Mouse (Mus musculus) heart, adult 2 months (tissue): ENCODE data around the gene Helz. TPM values are rescaled to one million over a fixed set of nuclear protein-coding genes. Genes with fewer than 3 reads are reported as not detected.

ENCODE experiments used
- DNase-seq, 2 experiments: peaks; one replicate each; pipeline ENCODE4 v3.0.0; 2021
- H3K27ac ChIP-seq: fragments of 200-600 bp; 2 replicates; pipeline ENCODE4 v1.8.1; 2022
- H3K27me3 ChIP-seq: fragments of 200-500 bp; 2 replicates; pipeline ENCODE4 v1.6.1; 2012; ENCODE audit warnings: mild to moderate bottlenecking, low read length, inconsistent platforms, mixed read lengths; ENCODE audit not compliant: control insufficient read depth, insufficient read depth
- H3K36me3 ChIP-seq: fragments of 200-500 bp; 2 replicates; pipeline ENCODE4 v1.6.1; 2012; ENCODE audit warnings: low read length, inconsistent platforms; ENCODE audit not compliant: control insufficient read depth, insufficient read depth
- H3K4me1 ChIP-seq: fragments of 200-500 bp; 2 replicates; pipeline ENCODE4 v1.6.1; 2011; ENCODE audit warnings: low read length; ENCODE audit not compliant: control insufficient read depth, insufficient read depth
- H3K4me3 ChIP-seq: fragments of 200-600 bp; 2 replicates; pipeline ENCODE4 v1.8.1; 2022
- H3K79me2 ChIP-seq: fragments of 200-500 bp; replicated peaks from 2 replicates; pipeline ENCODE4 v1.6.1; 2012; ENCODE audit warnings: mild to moderate bottlenecking, inconsistent platforms, low read length, moderate library complexity, mixed read lengths; ENCODE audit not compliant: control insufficient read depth, insufficient read depth
- H3K9ac ChIP-seq: fragments of 200-500 bp; 2 replicates; pipeline ENCODE4 v1.6.1; 2012; ENCODE audit warnings: low read depth, mild to moderate bottlenecking, control low read depth, inconsistent platforms, low read length, mixed read lengths
- CTCF ChIP-seq: fragments of 200-600 bp; IDR thresholded peaks from 2 replicates; pipeline ENCODE4 v1.8.1; 2022; ENCODE audit warnings: antibody characterized with exemption, mild to moderate bottlenecking, moderate library complexity
- EP300 ChIP-seq: fragments of 200-500 bp; IDR thresholded peaks from 2 replicates; pipeline ENCODE4 v1.6.1; 2011; ENCODE audit warnings: low read depth, low read length, control low read depth; ENCODE audit not compliant: insufficient read depth
- POLR2A ChIP-seq: fragments of 200-500 bp; IDR thresholded peaks from 2 replicates; pipeline ENCODE4 v1.6.1; 2011; ENCODE audit warnings: mild to moderate bottlenecking, low read depth, low read length, control low read depth; ENCODE audit not compliant: insufficient read depth
- WGBS: fragments of 180-500 bp; shearing (Covaris S2); methylation state at CpG from one replicate; pipeline ENCODE4 v1.1.7; 2018; 5-methylcytosine and 5-hydroxymethylcytosine counted together
- intact Hi-C: fragments of 180-260 bp; cut with DNase I; formaldehyde crosslinking; loops from one replicate; pipeline ENCODE4 v1.15.1; 2025
- polyA plus RNA-seq: library from polyadenylated mRNA; depleted of rRNA; stranded (reverse); fragments of >200 nt; gene quantifications from 2 replicates; pipeline ENCODE4 v1.2.3, GENCODE M21; 2012
- total RNA-seq, 2 experiments: library from RNA; stranded (reverse); gene quantifications; 2 replicates each; pipeline ENCODE4 v1.2.3; 2021

Gene Helz
- total and polyA plus RNA-seq, 3 experiments, result 10.8 to 26.4 (median 26.2) TPM

GRCm38 (mm10) chr11:107703272-107704134 lies 155.8 kb downstream of the Helz start:
- Histone ChIP-seq H3K36me3 (no peaks in the 10 kb centered on the region), H3K4me3 (peak overlapping the region; percentile 8; the same call in 1 of the 2 replicates), H3K79me2 (no peaks in the 10 kb centered on the region), H3K9ac (peak overlapping the region; percentile 22; the same call in 1 of the 2 replicates), H3K27me3 (no peaks in the 10 kb centered on the region; the same call in 1 of the 2 replicates), H3K27ac (no peak overlapping the region; the same call in 1 of the 2 replicates), H3K4me1 (peaks cover 4% of the 10 kb centered on the region; the same call in 1 of the 2 replicates)
- 33% methylated on average over 27 of the region's 27 CpGs for WGBS
- intact Hi-C loops, result no loop called here
- TF ChIP-seq EP300 (no peak), POLR2A (peak; percentile 36; the same call in 1 of the 2 replicates)
- DNase-seq, result peak; percentile 9 to 20

- Histone ChIP-seq H3K4me3 (no peak overlapping the region), H3K79me2 (no peaks in the 10 kb centered on the region), H3K36me3 (no peaks in the 10 kb centered on the region), H3K27me3 (no peaks in the 10 kb centered on the region; the same call in 1 of the 2 replicates), H3K9ac (no peak overlapping the region), H3K27ac (no peak overlapping the region), H3K4me1 (peaks cover 4% of the 10 kb centered on the region; the same call in 1 of the 2 replicates)
- no peak for DNase-seq
- WGBS, result 89% methylated on average over 6 of the region's 6 CpGs
- intact Hi-C loops, result no loop called here
- TF ChIP-seq CTCF (no peak), POLR2A (no peak), EP300 (no peak)
Measured at GRCm38 (mm10) chr11:107705060-107705459, 157.3 kb downstream of the Helz start.

GRCm38 (mm10) chr11:107705476-107706074 lies 157.8 kb downstream of the Helz start:
- H3K27ac ChIP-seq, result no peak overlapping the region
- TF ChIP-seq EP300, result no peak
- TF ChIP-seq CTCF, result no peak
- TF ChIP-seq POLR2A, result no peak
- intact Hi-C loops, result no loop called here
- 72% methylated on average over 11 of the region's 11 CpGs for WGBS
- H3K9ac ChIP-seq, result no peak overlapping the region
- peaks cover 4% of the 10 kb centered on the region; the same call in 1 of the 2 replicates for H3K4me1 ChIP-seq
- H3K79me2 ChIP-seq, result no peaks in the 10 kb centered on the region
- no peak for DNase-seq
- H3K27me3 ChIP-seq, result no peaks in the 10 kb centered on the region; the same call in 1 of the 2 replicates
- no peaks in the 10 kb centered on the region for H3K36me3 ChIP-seq
- no peak overlapping the region for H3K4me3 ChIP-seq

- H3K9ac ChIP-seq, result no peak overlapping the region
- no peak overlapping the region for H3K27ac ChIP-seq
- WGBS, result 85% methylated on average over 20 of the region's 20 CpGs
- intact Hi-C loops, result no loop called here
- H3K36me3 ChIP-seq, result no peaks in the 10 kb centered on the region
- DNase-seq, result no peak
- H3K27me3 ChIP-seq, result no peaks in the 10 kb centered on the region; the same call in 1 of the 2 replicates
- H3K4me3 ChIP-seq, result no peak overlapping the region
- no peak for TF ChIP-seq POLR2A
- no peak for TF ChIP-seq CTCF
- TF ChIP-seq EP300, result no peak
- H3K79me2 ChIP-seq, result no peaks in the 10 kb centered on the region
- H3K4me1 ChIP-seq, result peaks cover 4% of the 10 kb centered on the region; the same call in 1 of the 2 replicates
Measured at GRCm38 (mm10) chr11:107707897-107708610, 160.3 kb downstream of the Helz start.

- Histone ChIP-seq H3K9ac (no peak overlapping the region), H3K27me3 (no peaks in the 10 kb centered on the region; the same call in 1 of the 2 replicates), H3K4me3 (no peak overlapping the region), H3K79me2 (no peaks in the 10 kb centered on the region), H3K36me3 (no peaks in the 10 kb centered on the region), H3K27ac (no peak overlapping the region), H3K4me1 (no peaks in the 10 kb centered on the region)
- intact Hi-C loops, result no loop called here
- no peak for DNase-seq
- whole genome bisulfite sequencing, result 68% methylated on average over 3 of the region's 3 CpGs
- no peak for TF ChIP-seq CTCF
- no peak for TF ChIP-seq EP300
- TF ChIP-seq POLR2A, result no peak
Measured at GRCm38 (mm10) chr11:107710379-107710778, 162.6 kb downstream of the Helz start.
